Mouse (Mus musculus) left cerebral cortex, postnatal 10 days (tissue): ENCODE measurements around the gene Tmem198. TPM values are rescaled to one million over a fixed set of nuclear protein-coding genes. Genes with fewer than 3 reads are reported as not detected.

Experiments
- DNase-seq, 2 experiments: peaks; one replicate each; pipeline ENCODE4 v3.0.0; 2021 to 2022; ENCODE audit warnings: low spot score in 2 of 2, mixed read lengths in 1 of 2; ENCODE audit errors: extremely low spot score in 1 of 2
- intact Hi-C: fragments of 180-260 bp; cut with DNase I; formaldehyde crosslinking; loops from one replicate; pipeline ENCODE4 v1.15.1; 2025
- total RNA-seq, 2 experiments: library from RNA; stranded (reverse); gene quantifications; 2 replicates each; pipeline ENCODE4 v1.2.3; 2021

The Tmem198 gene
- total RNA-seq, 2 experiments from 2014 or later, result 58.2 to 59.3 TPM

DNA sequence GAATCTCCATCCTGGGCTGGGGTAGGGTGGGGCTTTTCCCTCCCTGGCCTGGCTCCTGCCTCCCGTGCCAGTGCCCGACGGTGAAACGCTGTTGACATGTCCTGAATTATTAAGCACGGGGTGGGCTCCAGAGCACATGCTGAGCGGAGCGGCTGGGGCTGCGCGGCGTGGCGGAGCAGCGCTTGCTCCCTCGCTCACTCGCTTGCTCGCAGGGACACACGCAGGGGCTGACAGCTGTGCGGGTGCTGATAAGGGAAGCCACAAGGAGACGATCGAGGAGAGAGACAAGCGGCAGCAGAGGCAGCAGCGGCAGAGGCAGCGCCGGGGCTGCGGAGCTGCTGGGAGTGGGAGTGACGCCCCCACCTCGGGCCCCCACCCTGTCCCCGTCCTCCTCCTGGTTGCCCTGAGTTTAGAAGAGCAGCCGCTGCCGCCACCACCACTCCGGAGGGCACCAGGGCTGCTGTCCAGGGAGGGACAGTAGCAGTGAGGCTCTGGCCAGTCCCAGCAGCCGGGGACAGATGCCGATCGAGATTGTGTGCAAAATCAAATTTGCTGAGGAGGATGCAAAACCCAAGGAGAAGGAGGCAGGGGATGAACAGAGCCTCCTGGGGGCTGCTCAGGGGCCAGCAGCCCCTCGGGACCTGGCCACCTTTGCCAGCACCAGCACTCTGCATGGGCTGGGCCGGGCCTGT is 28.9 kb upstream of the Tmem198 start, which contains the start of gene Asic4:
Gene Asic4, plus strand, starts transcription at position 123 of the 692 bp plus-strand sequence.
- DNase-seq, result peak in 1 of 2 experiments; percentile 45
- intact Hi-C loops, result no loop called here

DNA sequence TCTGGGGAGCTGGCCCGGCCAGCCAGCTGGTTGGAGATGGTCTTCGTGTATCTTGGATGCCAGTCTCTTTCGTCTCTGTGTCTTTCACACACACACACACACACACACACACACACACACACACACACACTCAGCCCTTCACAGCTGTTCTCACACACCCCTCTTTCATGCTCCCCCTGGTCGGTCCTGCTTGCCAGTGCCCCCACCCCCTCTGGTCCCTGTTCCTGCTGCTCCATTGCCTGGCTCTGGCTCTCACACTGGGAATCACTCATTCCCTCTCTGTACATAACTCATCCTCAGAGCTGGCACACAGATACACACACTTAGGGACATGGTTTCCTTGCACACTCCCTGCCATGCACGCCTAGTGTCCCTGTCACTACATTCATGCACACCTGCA is 27.4 kb upstream of the Tmem198 start:
- intact Hi-C loops, result no loop called here
- DNase-seq, result peak in 1 of 2 experiments; percentile 53

DNA sequence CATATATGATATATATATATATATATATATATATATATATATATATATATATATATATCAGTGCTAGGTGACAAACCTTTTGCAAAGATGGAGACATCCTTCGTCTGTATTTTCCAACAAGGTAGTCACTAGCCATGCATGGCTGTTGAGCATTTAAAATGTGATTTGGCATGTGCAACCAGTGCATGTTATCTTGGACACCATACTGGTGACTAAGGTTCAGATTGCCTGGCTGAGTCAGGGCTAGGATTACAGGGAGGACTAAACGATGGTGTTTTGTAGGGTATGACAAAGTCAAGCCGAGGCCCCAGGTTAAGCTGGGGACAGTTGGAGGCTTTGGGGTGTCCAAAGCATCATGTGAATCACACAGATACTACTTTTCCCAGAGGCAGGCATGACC is 23.9 kb upstream of the Tmem198 start:
- no peak for DNase-seq
- intact Hi-C loops, result no loop called here

DNA sequence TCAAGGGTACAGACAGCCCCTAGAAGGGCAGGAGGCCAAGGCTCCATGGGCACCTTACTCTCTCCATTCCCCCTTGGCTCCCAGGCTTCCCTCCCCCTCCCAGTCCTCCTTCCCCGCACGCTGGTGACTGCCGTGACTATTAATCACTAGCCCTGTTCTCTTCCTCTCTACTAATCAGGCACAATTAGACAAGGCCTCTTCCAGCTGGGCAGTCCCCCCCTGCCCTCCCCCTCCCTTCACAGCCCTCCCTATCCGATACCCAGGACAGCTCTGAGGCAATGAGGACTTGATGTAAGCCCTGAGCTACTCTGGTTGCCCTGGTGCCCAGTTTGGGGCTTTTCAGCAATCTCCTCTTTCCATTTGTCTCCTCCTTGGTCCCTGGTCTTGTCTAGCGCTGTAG is 23.4 kb upstream of the Tmem198 start:
- intact Hi-C loops, result no loop called here
- no peak for DNase-seq

DNA sequence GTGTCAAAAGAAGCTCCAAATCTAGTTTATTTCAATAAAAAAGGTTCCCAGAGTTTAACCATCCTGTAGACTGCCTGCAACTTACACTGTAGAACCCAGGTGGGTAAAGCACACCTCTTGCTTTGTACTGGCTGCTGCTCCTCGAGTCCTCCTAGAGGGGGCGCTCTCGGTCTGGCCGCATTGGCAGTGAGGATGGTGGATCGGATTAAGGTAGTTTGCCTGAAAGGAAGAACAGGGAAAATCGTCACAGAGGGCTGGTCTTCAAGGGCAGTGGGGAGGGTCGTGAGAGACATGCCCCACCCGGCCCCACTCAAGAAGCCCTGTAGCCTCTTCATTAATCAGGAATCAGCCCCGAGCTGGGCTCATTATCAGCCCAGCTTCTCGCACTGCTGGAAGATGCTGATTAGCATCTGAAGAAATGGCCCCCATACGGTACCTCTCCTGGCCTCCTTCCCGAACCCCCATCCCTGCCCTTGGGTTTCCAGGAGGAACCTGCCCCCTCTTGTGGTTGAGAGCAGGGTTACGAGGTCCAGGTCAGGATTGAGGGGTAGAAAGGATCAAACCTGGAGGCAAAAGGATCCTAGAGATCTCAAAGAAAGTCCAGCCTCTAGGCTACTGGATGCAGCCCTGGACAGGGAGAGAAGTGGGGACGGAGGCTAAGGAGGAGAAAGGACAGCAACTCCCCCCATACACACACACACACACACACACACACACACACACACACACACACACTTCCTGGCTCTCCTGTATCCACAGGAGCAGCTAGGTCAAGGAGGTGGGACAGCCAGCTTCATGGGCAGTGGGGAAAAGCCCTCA is 22.4 kb upstream of the Tmem198 start:
- intact Hi-C loops, result no loop called here

DNA sequence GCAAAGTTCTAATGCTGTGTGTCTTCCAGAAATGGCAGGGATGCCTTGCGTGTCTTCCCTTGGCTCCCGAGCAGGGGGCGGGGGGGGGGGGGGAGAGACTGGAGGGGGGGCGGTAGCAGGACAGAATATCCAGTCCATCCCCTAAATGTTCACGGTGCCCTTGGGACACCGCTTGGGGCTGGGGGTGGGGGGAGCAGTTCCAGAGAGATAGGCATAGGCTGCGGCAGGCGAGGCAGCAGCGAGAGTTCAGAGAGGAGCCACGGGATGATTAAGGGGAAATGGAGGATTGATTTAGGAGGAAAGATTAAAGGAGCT is 21.7 kb upstream of the Tmem198 start:
- intact Hi-C loops, result no loop called here
- DNase-seq, result no peak

More for the DNA sequence above, 22.4 kb upstream of the Tmem198 start:
- no peak for DNase-seq

GRCm38 (mm10) chr1:75458025-75458788 is 21.1 kb upstream of the Tmem198 start:
- intact Hi-C loops, result no loop called here
- DNase-seq, result peak in 1 of 2 experiments; percentile 63

GRCm38 (mm10) chr1:75458789-75459684 is 20.3 kb upstream of the Tmem198 start:
- intact Hi-C loops, result no loop called here
- peak; percentile 62 to 67 for DNase-seq

- intact Hi-C loops, result no loop called here
- no peak for DNase-seq
Measured at GRCm38 (mm10) chr1:75460297-75460696, 19.0 kb upstream of the Tmem198 start.

- intact Hi-C loops, result no loop called here
- no peak for DNase-seq
Measured at GRCm38 (mm10) chr1:75462636-75463035, 16.7 kb upstream of the Tmem198 start.

DNA sequence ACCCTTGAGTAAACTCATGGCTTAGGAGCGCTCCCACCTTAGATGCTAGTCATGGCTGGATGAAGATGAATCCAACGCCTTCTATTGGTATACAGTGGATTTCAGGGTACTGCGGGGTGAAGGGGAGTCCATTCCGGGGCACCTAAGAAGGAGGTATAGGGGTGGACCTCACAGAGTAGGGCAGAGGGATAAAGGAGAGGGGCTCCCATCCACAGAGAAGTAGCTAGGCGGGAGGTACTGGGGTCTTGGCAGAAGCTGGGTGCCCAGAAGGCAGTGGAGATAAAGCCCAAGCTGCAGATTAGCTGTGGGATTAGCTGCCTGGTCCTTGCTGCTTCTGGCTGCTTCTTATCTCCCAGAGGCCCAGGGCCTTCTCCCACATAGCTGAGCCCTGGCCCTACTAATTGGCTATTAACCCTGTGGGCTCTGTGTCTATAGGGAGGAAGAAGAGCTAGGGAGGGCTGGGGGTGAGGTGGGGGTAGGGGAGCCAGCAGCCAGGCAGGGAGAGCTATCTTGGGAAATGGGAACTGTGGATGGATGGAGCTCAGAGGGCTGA is 15.6 kb upstream of the Tmem198 start:
- no peak for DNase-seq
- intact Hi-C loops, result no loop called here

DNA sequence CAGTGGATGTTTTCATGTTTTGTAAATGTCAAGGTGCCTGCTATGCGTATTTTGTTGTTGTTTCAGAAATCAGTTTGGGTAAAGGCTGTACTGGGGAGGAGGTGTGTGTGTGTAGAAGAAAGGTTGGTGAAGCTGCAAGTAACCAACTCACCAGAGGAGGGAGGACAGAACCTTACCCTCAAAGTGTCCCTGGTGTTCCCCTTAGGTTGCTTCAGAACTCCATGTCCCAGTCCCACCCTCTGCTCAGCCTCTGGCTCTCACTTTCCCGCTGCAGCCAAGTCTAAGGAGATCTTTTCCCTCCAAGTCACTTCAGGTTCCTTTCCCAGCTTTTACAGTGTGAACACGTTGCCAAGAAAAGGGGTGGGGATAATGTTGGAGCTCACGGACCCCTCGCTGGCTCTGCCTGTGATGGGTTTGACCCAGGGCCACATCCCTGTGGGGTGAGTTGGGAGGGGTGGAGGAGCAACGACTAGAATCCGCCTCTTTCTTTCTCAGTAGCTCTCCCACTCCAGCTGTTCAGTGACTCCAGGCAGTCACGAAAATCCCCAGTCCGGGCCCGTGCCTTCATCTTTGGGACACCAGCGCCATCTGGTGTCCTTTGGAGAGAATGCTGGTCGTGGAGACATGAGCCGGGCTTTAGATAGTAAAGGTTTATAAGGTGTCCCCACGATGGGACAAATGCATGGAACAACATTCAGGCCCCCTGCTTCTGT is 12.0 kb upstream of the Tmem198 start:
- intact Hi-C loops, result loop anchor here (2.0 kb wide), 2 partner anchors 21 to 125 kb away; no protein-coding TSS in a partner anchor
- DNase-seq, result peak; percentile 78 to 80

DNA sequence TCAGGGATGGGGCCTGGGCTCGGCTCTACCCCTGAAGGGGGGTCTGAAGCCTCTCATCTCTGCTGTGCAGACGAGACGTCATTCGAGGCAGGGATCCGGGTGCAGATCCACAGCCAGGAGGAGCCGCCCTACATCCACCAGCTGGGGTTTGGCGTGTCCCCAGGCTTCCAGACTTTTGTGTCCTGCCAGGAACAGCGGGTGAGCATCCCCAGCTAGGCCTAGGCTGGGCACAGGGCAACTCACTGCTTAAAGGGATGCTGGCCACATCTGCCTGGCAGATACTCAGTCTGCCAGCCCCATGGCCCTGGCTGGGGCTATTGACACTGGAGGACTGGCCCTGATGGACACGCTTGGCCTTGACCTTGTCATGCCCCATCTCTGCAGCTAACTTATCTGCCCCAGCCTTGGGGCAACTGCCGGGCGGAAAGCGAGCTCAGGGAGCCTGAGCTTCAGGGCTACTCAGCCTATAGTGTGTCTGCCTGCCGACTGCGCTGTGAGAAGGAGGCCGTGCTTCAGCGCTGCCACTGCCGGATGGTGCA is 10.0 kb upstream of the Tmem198 start:
- DNase-seq, result no peak
- intact Hi-C loops, result no loop called here

- intact Hi-C loops, result loop anchor here (5.0 kb wide), 1 partner anchor 121 kb away; no protein-coding TSS in a partner anchor
- no peak for DNase-seq
Measured at GRCm38 (mm10) chr1:75476441-75476840, 2.9 kb upstream of the Tmem198 start.

DNA sequence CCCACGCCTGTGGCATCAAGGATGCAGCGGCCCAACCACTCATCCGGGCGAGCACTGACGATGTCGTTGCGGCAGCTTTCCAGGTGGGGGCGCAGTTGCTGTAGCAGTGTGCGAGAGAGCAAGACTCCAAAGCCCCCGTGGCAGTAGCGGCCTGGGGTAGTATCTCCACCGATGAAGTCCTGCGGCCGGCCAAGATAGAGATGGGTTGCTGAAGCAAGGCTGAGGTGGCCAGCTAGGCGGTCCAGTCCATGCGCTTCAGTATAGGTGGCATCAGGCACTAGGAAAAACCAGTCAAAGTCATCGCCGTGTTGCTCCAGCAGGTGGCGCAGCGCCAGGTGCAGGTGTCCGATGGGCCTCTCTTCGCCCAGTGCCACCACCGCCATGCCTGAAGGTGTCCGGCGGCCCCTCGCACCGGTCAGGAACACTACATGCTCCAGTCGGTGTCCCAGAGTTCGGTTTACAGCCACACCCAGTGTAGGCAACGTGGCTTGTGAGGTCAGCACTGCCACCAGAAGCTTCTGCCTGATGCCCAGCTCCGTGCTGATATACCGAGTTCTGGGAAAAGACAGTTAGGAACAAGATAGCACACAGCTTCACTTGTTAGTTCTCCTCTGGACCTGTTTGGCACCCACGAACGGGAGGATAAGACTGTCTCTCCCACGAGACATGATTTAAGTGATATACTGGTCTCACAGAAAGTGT is 1.9 kb upstream of the Tmem198 start:
- intact Hi-C loops, result loop anchor here (5.0 kb wide), 1 partner anchor 120 kb away; no protein-coding TSS in a partner anchor
- peak; percentile 68 to 86 for DNase-seq

DNA sequence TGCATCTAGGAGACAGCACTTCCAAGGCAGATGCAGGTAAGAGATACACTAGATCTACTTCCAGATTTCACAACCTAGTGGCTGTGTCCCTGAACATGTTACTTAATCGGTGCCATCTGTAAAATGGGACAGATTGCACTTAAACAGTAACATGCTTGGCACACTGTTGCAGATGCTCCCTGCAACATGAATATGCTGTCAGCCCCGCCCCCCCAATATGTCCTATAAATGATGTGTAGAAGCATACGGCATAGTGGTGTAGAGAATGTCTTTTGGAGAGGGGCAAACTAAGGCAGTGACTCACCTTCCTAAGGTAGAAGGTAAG is 1.4 kb upstream of the Tmem198 start:
- intact Hi-C loops, result loop anchor here (5.0 kb wide), 1 partner anchor 119 kb away; no protein-coding TSS in a partner anchor

GRCm38 (mm10) chr1:75478497-75478896 is 835 bp upstream of the Tmem198 start:
- intact Hi-C loops, result loop anchor here (5.0 kb wide), 1 partner anchor 119 kb away; no protein-coding TSS in a partner anchor
- peak in 1 of 2 experiments; percentile 73 for DNase-seq

More for the DNA sequence above, 1.4 kb upstream of the Tmem198 start:
- DNase-seq, result no peak
